Mouse (Mus musculus): ENCODE data around the gene Luc7l3. TPM values are rescaled to one million over a fixed set of nuclear protein-coding genes. Genes with fewer than 3 reads are reported as not detected.
"Not testable (repeated sequence)": the region's sequence is repeated elsewhere in the genome, so short reads cannot be mapped to it uniquely, and the experiment has no call there.

Luc7l3 gene
- polyA plus RNA-seq, 1 experiment from 2014 or later = 113 TPM

GRCm38 (mm10) chr11:94272960-94273927 lies 48.5 kb downstream of the Luc7l3 start:
- no peak for DNase-seq (ENCODE audit: low spot score, missing footprints)
- WGBS = 92% methylated on average over 21 of the region's 21 CpGs
- Histone ChIP-seq H3K9ac (ENCODE audit: low read length) (no peak overlapping the region), H3K4me3 (ENCODE audit: low read depth, low read length) (no peak overlapping the region), H3K36me3 (ENCODE audit: control insufficient read depth, insufficient read depth, low read length) (no peaks in the 10 kb centered on the region), H3K4me1 (ENCODE audit: control insufficient read depth, insufficient read depth, low read length) (peaks cover 2% of the 10 kb centered on the region), H3K4me2 (no peak overlapping the region), H3K27ac (ENCODE audit: low read depth, low read length) (no peak overlapping the region), H3K9me3 (ENCODE audit: control insufficient read depth, low read length) (no peaks in the 10 kb centered on the region), H3K27me3 (ENCODE audit: control insufficient read depth, insufficient read depth, low read length) (no peaks in the 10 kb centered on the region)
- ATAC-seq (ENCODE audit: low FRiP score) = no peak

- WGBS = 91% methylated on average over 2 of the region's 2 CpGs
Observed at GRCm38 (mm10) chr11:94271015-94271414, 50.8 kb downstream of the Luc7l3 start.

GRCm38 (mm10) chr11:94269906-94270305 lies 51.9 kb downstream of the Luc7l3 start:
- H3K36me3 ChIP-seq (ENCODE audit: control insufficient read depth, insufficient read depth, low read length) = no peaks in the 10 kb centered on the region
- H3K27ac ChIP-seq (ENCODE audit: low read depth, low read length) = no peak overlapping the region
- H3K4me1 ChIP-seq (ENCODE audit: control insufficient read depth, insufficient read depth, low read length) = peaks cover 2% of the 10 kb centered on the region; the same call in 1 of the 2 replicates
- DNase-seq (ENCODE audit: low spot score, missing footprints) = no peak
- no peaks in the 10 kb centered on the region for H3K9me3 ChIP-seq (ENCODE audit: control insufficient read depth, low read length)
- no peak for ATAC-seq (ENCODE audit: low FRiP score)
- no peak overlapping the region for H3K4me2 ChIP-seq
- H3K4me3 ChIP-seq (ENCODE audit: low read depth, low read length) = no peak overlapping the region
- no peak overlapping the region for H3K9ac ChIP-seq (ENCODE audit: low read length)
- 92% methylated on average over 7 of the region's 7 CpGs for WGBS
- no peaks in the 10 kb centered on the region for H3K27me3 ChIP-seq (ENCODE audit: control insufficient read depth, insufficient read depth, low read length)

More at GRCm38 (mm10) chr11:94271015-94271414, 50.8 kb downstream of the Luc7l3 start:
- Histone ChIP-seq H3K36me3 (ENCODE audit: control insufficient read depth, insufficient read depth, low read length) (no peaks in the 10 kb centered on the region), H3K27me3 (ENCODE audit: control insufficient read depth, insufficient read depth, low read length) (no peaks in the 10 kb centered on the region), H3K4me1 (ENCODE audit: control insufficient read depth, insufficient read depth, low read length) (peaks cover 2% of the 10 kb centered on the region; the same call in 1 of the 2 replicates), H3K4me2 (no peak overlapping the region), H3K27ac (ENCODE audit: low read depth, low read length) (no peak overlapping the region), H3K4me3 (ENCODE audit: low read depth, low read length) (no peak overlapping the region), H3K9ac (ENCODE audit: low read length) (no peak overlapping the region), H3K9me3 (ENCODE audit: control insufficient read depth, low read length) (no peaks in the 10 kb centered on the region)
- DNase-seq (ENCODE audit: low spot score, missing footprints) (no peak), ATAC-seq (ENCODE audit: low FRiP score) (no peak)

GRCm38 (mm10) chr11:94268761-94269160 lies 53.0 kb downstream of the Luc7l3 start:
- ATAC-seq (ENCODE audit: low FRiP score) = no peak
- no peak overlapping the region for H3K4me2 ChIP-seq
- no peaks in the 10 kb centered on the region for H3K9me3 ChIP-seq (ENCODE audit: control insufficient read depth, low read length)

GRCm38 (mm10) chr11:94266155-94266554 lies 55.6 kb downstream of the Luc7l3 start:
- ATAC-seq (ENCODE audit: low FRiP score); H3K9me3 ChIP-seq (ENCODE audit: control insufficient read depth, low read length); H3K36me3 ChIP-seq (ENCODE audit: control insufficient read depth, insufficient read depth, low read length): not testable (repeated sequence)

More at GRCm38 (mm10) chr11:94268761-94269160, 53.0 kb downstream of the Luc7l3 start:
- Histone ChIP-seq H3K4me1 (ENCODE audit: control insufficient read depth, insufficient read depth, low read length) (peaks cover 2% of the 10 kb centered on the region; the same call in 1 of the 2 replicates), H3K9ac (ENCODE audit: low read length) (no peak overlapping the region), H3K27ac (ENCODE audit: low read depth, low read length) (no peak overlapping the region), H3K36me3 (ENCODE audit: control insufficient read depth, insufficient read depth, low read length) (no peaks in the 10 kb centered on the region), H3K4me3 (ENCODE audit: low read depth, low read length) (no peak overlapping the region), H3K27me3 (ENCODE audit: control insufficient read depth, insufficient read depth, low read length) (no peaks in the 10 kb centered on the region)
- DNase-seq (ENCODE audit: low spot score, missing footprints) = no peak

GRCm38 (mm10) chr11:94265134-94265785 lies 56.5 kb downstream of the Luc7l3 start:
- H3K4me2 ChIP-seq = peak overlapping the region; percentile 54
- H3K36me3 ChIP-seq (ENCODE audit: control insufficient read depth, insufficient read depth, low read length) = no peaks in the 10 kb centered on the region
- H3K27me3 ChIP-seq (ENCODE audit: control insufficient read depth, insufficient read depth, low read length) = no peaks in the 10 kb centered on the region
- peak overlapping the region; percentile 24; the same call in 1 of the 2 replicates for H3K4me3 ChIP-seq (ENCODE audit: low read depth, low read length)
- DNase-seq (ENCODE audit: low spot score, missing footprints) = peak; percentile 95
- H3K4me1 ChIP-seq (ENCODE audit: control insufficient read depth, insufficient read depth, low read length) = no peaks in the 10 kb centered on the region; the same call in 1 of the 2 replicates
- H3K9ac ChIP-seq (ENCODE audit: low read length) = peak overlapping the region; percentile 40
- H3K27ac ChIP-seq (ENCODE audit: low read depth, low read length) = no peak overlapping the region
- 3% methylated on average over 18 of the region's 18 CpGs for WGBS
- peak; percentile 76 for ATAC-seq (ENCODE audit: low FRiP score)
- no peaks in the 10 kb centered on the region for H3K9me3 ChIP-seq (ENCODE audit: control insufficient read depth, low read length)

More at GRCm38 (mm10) chr11:94266155-94266554, 55.6 kb downstream of the Luc7l3 start:
- not testable (repeated sequence) for H3K4me2 ChIP-seq; H3K27me3 ChIP-seq (ENCODE audit: control insufficient read depth, insufficient read depth, low read length); DNase-seq (ENCODE audit: low spot score, missing footprints); H3K4me1 ChIP-seq (ENCODE audit: control insufficient read depth, insufficient read depth, low read length); H3K27ac ChIP-seq (ENCODE audit: low read depth, low read length); H3K9ac ChIP-seq (ENCODE audit: low read length); H3K4me3 ChIP-seq (ENCODE audit: low read depth, low read length)
- WGBS = 86% methylated on average over 3 of the region's 3 CpGs

- 74% methylated on average over 6 of the region's 6 CpGs for WGBS
- no peak for ATAC-seq (ENCODE audit: low FRiP score)
- H3K27ac ChIP-seq (ENCODE audit: low read depth, low read length) = no peak overlapping the region
Observed at GRCm38 (mm10) chr11:94261585-94262370, 60.0 kb downstream of the Luc7l3 start.

GRCm38 (mm10) chr11:94259814-94260213 lies 62.0 kb downstream of the Luc7l3 start:
- Histone ChIP-seq H3K27me3 (ENCODE audit: control insufficient read depth, insufficient read depth, low read length) (no peaks in the 10 kb centered on the region), H3K9me3 (ENCODE audit: control insufficient read depth, low read length) (no peaks in the 10 kb centered on the region), H3K36me3 (ENCODE audit: control insufficient read depth, insufficient read depth, low read length) (no peaks in the 10 kb centered on the region), H3K4me3 (ENCODE audit: low read depth, low read length) (no peak overlapping the region), H3K4me2 (no peak overlapping the region), H3K4me1 (ENCODE audit: control insufficient read depth, insufficient read depth, low read length) (no peaks in the 10 kb centered on the region), H3K9ac (ENCODE audit: low read length) (no peak overlapping the region), H3K27ac (ENCODE audit: low read depth, low read length) (no peak overlapping the region)
- no peak for DNase-seq (ENCODE audit: low spot score, missing footprints)
- WGBS = 65% methylated on average over 4 of the region's 4 CpGs
- ATAC-seq (ENCODE audit: low FRiP score) = no peak

More at GRCm38 (mm10) chr11:94261585-94262370, 60.0 kb downstream of the Luc7l3 start:
- Histone ChIP-seq H3K27me3 (ENCODE audit: control insufficient read depth, insufficient read depth, low read length) (no peaks in the 10 kb centered on the region), H3K4me1 (ENCODE audit: control insufficient read depth, insufficient read depth, low read length) (no peaks in the 10 kb centered on the region; the same call in 1 of the 2 replicates), H3K36me3 (ENCODE audit: control insufficient read depth, insufficient read depth, low read length) (no peaks in the 10 kb centered on the region), H3K4me3 (ENCODE audit: low read depth, low read length) (no peak overlapping the region), H3K9ac (ENCODE audit: low read length) (no peak overlapping the region), H3K9me3 (ENCODE audit: control insufficient read depth, low read length) (no peaks in the 10 kb centered on the region), H3K4me2 (no peak overlapping the region)
- no peak for DNase-seq (ENCODE audit: low spot score, missing footprints)
